Mouse (Mus musculus): ENCODE results near the gene Gm4559.
A peak's percentile ranks its signal among the peaks of the same experiment; 100 is the strongest.

GRCm38 (mm10) chr7:142295418-142295817 lies 21.3 kb upstream of the Gm4559 start:
- TF ChIP-seq EP300 (IDR thresholded peaks at IDR 0.05) (no peak), CTCF (IDR thresholded peaks at IDR 0.05) (peak; percentile 35)
